Mouse (Mus musculus): ENCODE measurements at regions not wholly inside any gene's neighbourhood (a gene's known extent, or its start where the extent isn't known, plus 50 kb on each side); places are given as distances from the start of the nearest gene placed in this dataset.

DNA sequence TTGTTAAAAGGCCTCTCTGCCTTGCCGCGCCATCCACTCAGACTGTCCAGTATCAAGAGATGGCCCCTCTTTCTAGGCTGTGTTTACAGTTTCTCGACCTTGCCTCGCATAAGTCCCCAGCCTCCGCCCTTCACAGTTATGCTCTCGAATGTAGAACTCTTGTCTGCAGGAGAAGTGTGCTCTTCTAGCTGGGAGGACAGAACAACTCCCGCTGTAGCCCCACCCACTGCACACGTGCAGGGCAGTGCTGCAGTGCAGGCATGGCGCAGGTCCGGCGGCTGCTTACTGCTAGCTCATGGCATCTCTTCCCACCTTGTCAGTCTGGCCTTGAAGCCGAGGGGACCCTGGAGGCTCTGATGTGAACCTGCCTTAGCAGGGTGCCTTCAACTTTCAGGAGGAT is 145.7 kb upstream of the Lrfn2 start:
- ATAC-seq (ENCODE audit: insufficient number of reproducible peaks, insufficient read depth, low FRiP score, low read depth), result no peak
- Histone ChIP-seq H3K4me2 (ENCODE audit: low read length) (no peak overlapping the region), H3K36me3 (ENCODE audit: control insufficient read depth, insufficient read depth, low read length) (no peaks in the 10 kb centered on the region), H3K4me1 (ENCODE audit: control insufficient read depth in 2 of 2, insufficient read depth in 2 of 2, low read length in 2 of 2) (no peaks in the 10 kb centered on the region), H3K27me3 (ENCODE audit: control insufficient read depth, insufficient read depth, low read length) (no peaks in the 10 kb centered on the region), H3K9ac (ENCODE audit: low read length) (no peak overlapping the region), H3K9me3 (ENCODE audit: control insufficient read depth, low read length) (no peaks in the 10 kb centered on the region), H3K4me3 (ENCODE audit: control insufficient read depth in 1 of 2, insufficient read depth in 1 of 2, low read depth in 1 of 2, low read length in 2 of 2) (no peak overlapping the region), H3K27ac (replicated peaks in 1 of 2; ENCODE audit: control insufficient read depth in 1 of 2, insufficient read depth in 1 of 2, low read depth in 2 of 2, low read length in 2 of 2) (no peak overlapping the region)
- WGBS, result 77% methylated on average over 12 of the region's 12 CpGs

DNA sequence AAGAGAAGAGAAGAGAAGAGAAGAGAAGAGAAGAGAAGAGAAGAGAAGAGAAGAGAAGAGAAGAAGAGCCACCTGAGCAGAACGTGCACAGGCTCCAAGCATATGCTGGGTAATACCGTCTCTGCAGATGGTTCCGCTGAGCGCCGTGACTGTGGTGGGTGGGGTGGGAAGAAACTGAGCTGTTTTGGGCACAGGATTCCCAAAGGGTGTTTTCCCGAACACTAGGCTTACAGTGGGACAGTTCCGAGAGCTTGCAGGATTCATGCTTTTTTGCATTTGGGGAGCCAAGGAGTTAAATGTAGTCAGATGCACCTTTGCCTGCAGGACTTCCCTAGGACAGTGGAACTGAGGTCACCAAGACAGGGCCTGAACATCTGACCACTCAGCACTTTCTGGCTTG is 142.3 kb upstream of the Lrfn2 start:
- Histone ChIP-seq H3K4me3 (ENCODE audit: control insufficient read depth in 1 of 2, insufficient read depth in 1 of 2, low read depth in 1 of 2, low read length in 2 of 2) (no peak overlapping the region), H3K9me3 (ENCODE audit: control insufficient read depth, low read length) (no peaks in the 10 kb centered on the region), H3K27me3 (ENCODE audit: control insufficient read depth, insufficient read depth, low read length) (no peaks in the 10 kb centered on the region), H3K36me3 (ENCODE audit: control insufficient read depth, insufficient read depth, low read length) (no peaks in the 10 kb centered on the region), H3K4me1 (ENCODE audit: control insufficient read depth in 2 of 2, insufficient read depth in 2 of 2, low read length in 2 of 2) (no peaks in the 10 kb centered on the region), H3K27ac (replicated peaks in 1 of 2; ENCODE audit: control insufficient read depth in 1 of 2, insufficient read depth in 1 of 2, low read depth in 2 of 2, low read length in 2 of 2) (no peak overlapping the region), H3K4me2 (ENCODE audit: low read length) (no peak overlapping the region), H3K9ac (ENCODE audit: low read length) (no peak overlapping the region)
- WGBS, result 85% methylated on average over 7 of the region's 7 CpGs
- ATAC-seq (ENCODE audit: insufficient number of reproducible peaks, insufficient read depth, low FRiP score, low read depth), result no peak

GRCm38 (mm10) chr17:48790526-48790925 is 141.7 kb upstream of the Lrfn2 start:
- Histone ChIP-seq H3K27me3 (ENCODE audit: control insufficient read depth, insufficient read depth, low read length) (no peaks in the 10 kb centered on the region), H3K9me3 (ENCODE audit: control insufficient read depth, low read length) (no peaks in the 10 kb centered on the region), H3K4me2 (ENCODE audit: low read length) (no peak overlapping the region), H3K4me3 (ENCODE audit: control insufficient read depth in 1 of 2, insufficient read depth in 1 of 2, low read depth in 1 of 2, low read length in 2 of 2) (no peak overlapping the region), H3K36me3 (ENCODE audit: control insufficient read depth, insufficient read depth, low read length) (no peaks in the 10 kb centered on the region), H3K4me1 (ENCODE audit: control insufficient read depth in 2 of 2, insufficient read depth in 2 of 2, low read length in 2 of 2) (no peaks in the 10 kb centered on the region), H3K27ac (replicated peaks in 1 of 2; ENCODE audit: control insufficient read depth in 1 of 2, insufficient read depth in 1 of 2, low read depth in 2 of 2, low read length in 2 of 2) (no peak overlapping the region), H3K9ac (ENCODE audit: low read length) (no peak overlapping the region)
- 84% methylated on average over 6 of the region's 6 CpGs for WGBS
- no peak for ATAC-seq (ENCODE audit: insufficient number of reproducible peaks, insufficient read depth, low FRiP score, low read depth)

GRCm38 (mm10) chr17:48792954-48793353 is 139.2 kb upstream of the Lrfn2 start:
- Histone ChIP-seq H3K9ac (ENCODE audit: low read length) (no peak overlapping the region), H3K27me3 (ENCODE audit: control insufficient read depth, insufficient read depth, low read length) (no peaks in the 10 kb centered on the region), H3K4me2 (ENCODE audit: low read length) (no peak overlapping the region), H3K9me3 (ENCODE audit: control insufficient read depth, low read length) (no peaks in the 10 kb centered on the region), H3K27ac (replicated peaks in 1 of 2; ENCODE audit: control insufficient read depth in 1 of 2, insufficient read depth in 1 of 2, low read depth in 2 of 2, low read length in 2 of 2) (no peak overlapping the region), H3K4me3 (ENCODE audit: control insufficient read depth in 1 of 2, insufficient read depth in 1 of 2, low read depth in 1 of 2, low read length in 2 of 2) (no peak overlapping the region), H3K36me3 (ENCODE audit: control insufficient read depth, insufficient read depth, low read length) (no peaks in the 10 kb centered on the region), H3K4me1 (ENCODE audit: control insufficient read depth in 2 of 2, insufficient read depth in 2 of 2, low read length in 2 of 2) (no peaks in the 10 kb centered on the region)
- 69% methylated on average over 5 of the region's 5 CpGs for WGBS
- ATAC-seq (ENCODE audit: insufficient number of reproducible peaks, insufficient read depth, low FRiP score, low read depth), result no peak

DNA sequence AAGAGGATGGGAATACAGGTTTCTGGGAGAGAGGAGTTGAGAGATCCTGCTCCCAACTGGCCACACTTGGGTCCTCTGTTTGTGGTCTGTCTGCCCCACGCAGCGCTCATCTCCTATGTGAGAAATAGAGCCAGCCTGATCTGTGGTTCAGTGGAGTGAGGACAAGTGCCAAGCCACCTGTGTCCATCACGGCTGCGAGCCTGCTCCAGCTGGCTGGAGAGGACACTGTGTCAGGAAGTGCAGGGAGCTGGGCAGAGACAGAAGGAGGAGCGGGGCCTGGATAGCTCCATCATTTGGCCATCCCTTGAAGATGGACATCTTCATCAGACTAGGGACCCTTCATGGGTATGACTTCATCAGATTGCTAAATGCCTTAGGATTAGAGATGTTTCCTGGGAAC is 136.4 kb upstream of the Lrfn2 start:
- 80% methylated on average over 5 of the region's 5 CpGs for WGBS
- H3K27me3 ChIP-seq (ENCODE audit: control insufficient read depth, insufficient read depth, low read length), result no peaks in the 10 kb centered on the region
- no peak overlapping the region for H3K4me2 ChIP-seq (ENCODE audit: low read length)
- no peak overlapping the region for H3K9ac ChIP-seq (ENCODE audit: low read length)
- no peaks in the 10 kb centered on the region for H3K9me3 ChIP-seq (ENCODE audit: control insufficient read depth, low read length)
- H3K4me3 ChIP-seq (ENCODE audit: control insufficient read depth in 1 of 2, insufficient read depth in 1 of 2, low read depth in 1 of 2, low read length in 2 of 2), result no peak overlapping the region
- ATAC-seq (ENCODE audit: insufficient number of reproducible peaks, insufficient read depth, low FRiP score, low read depth), result no peak
- no peaks in the 10 kb centered on the region for H3K4me1 ChIP-seq (ENCODE audit: control insufficient read depth in 2 of 2, insufficient read depth in 2 of 2, low read length in 2 of 2)
- H3K36me3 ChIP-seq (ENCODE audit: control insufficient read depth, insufficient read depth, low read length), result no peaks in the 10 kb centered on the region
- no peak overlapping the region for H3K27ac ChIP-seq (replicated peaks in 1 of 2; ENCODE audit: control insufficient read depth in 1 of 2, insufficient read depth in 1 of 2, low read depth in 2 of 2, low read length in 2 of 2)

DNA sequence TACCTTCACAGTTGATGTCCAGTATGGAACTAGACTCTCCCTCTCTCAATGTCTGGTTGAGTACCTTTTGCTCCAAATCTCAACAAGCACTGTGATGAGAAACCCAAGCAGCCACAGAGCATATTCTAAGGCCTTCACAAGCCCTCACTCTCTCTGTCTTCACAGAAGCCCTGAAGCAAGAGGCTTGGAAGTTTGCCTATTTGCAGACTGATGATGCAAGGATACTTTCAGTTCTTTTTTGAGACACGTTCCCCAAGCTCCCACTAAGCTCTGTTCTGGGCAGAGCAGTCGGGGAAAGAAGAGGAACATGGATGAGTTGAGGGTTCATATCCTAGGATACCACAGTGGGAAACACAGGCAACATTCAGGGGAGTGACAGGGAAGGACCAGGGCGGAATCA is 134.0 kb upstream of the Lrfn2 start:
- no peak overlapping the region for H3K27ac ChIP-seq (replicated peaks in 1 of 2; ENCODE audit: control insufficient read depth in 1 of 2, insufficient read depth in 1 of 2, low read depth in 2 of 2, low read length in 2 of 2)
- no peak overlapping the region for H3K9ac ChIP-seq (ENCODE audit: low read length)
- whole genome bisulfite sequencing, result 65% methylated on average over 3 of the region's 3 CpGs
- H3K4me2 ChIP-seq (ENCODE audit: low read length), result no peak overlapping the region
- no peak for ATAC-seq (ENCODE audit: insufficient number of reproducible peaks, insufficient read depth, low FRiP score, low read depth)
- H3K27me3 ChIP-seq (ENCODE audit: control insufficient read depth, insufficient read depth, low read length), result no peaks in the 10 kb centered on the region
- no peaks in the 10 kb centered on the region for H3K9me3 ChIP-seq (ENCODE audit: control insufficient read depth, low read length)
- no peaks in the 10 kb centered on the region for H3K36me3 ChIP-seq (ENCODE audit: control insufficient read depth, insufficient read depth, low read length)
- no peaks in the 10 kb centered on the region for H3K4me1 ChIP-seq (ENCODE audit: control insufficient read depth in 2 of 2, insufficient read depth in 2 of 2, low read length in 2 of 2)
- no peak overlapping the region for H3K4me3 ChIP-seq (ENCODE audit: control insufficient read depth in 1 of 2, insufficient read depth in 1 of 2, low read depth in 1 of 2, low read length in 2 of 2)

- H3K27ac ChIP-seq (replicated peaks in 1 of 2; ENCODE audit: control insufficient read depth in 1 of 2, insufficient read depth in 1 of 2, low read depth in 2 of 2, low read length in 2 of 2), result no peak overlapping the region
- no peaks in the 10 kb centered on the region for H3K27me3 ChIP-seq (ENCODE audit: control insufficient read depth, insufficient read depth, low read length)
- no peak overlapping the region for H3K4me3 ChIP-seq (ENCODE audit: control insufficient read depth in 1 of 2, insufficient read depth in 1 of 2, low read depth in 1 of 2, low read length in 2 of 2)
- no peak overlapping the region for H3K9ac ChIP-seq (ENCODE audit: low read length)
- no peak for ATAC-seq (ENCODE audit: insufficient number of reproducible peaks, insufficient read depth, low FRiP score, low read depth)
- H3K36me3 ChIP-seq (ENCODE audit: control insufficient read depth, insufficient read depth, low read length), result no peaks in the 10 kb centered on the region
- no peaks in the 10 kb centered on the region for H3K4me1 ChIP-seq (ENCODE audit: control insufficient read depth in 2 of 2, insufficient read depth in 2 of 2, low read length in 2 of 2)
- H3K9me3 ChIP-seq (ENCODE audit: control insufficient read depth, low read length), result no peaks in the 10 kb centered on the region
- H3K4me2 ChIP-seq (ENCODE audit: low read length), result no peak overlapping the region
- 47% methylated on average over 7 of the region's 7 CpGs for WGBS
Observed at GRCm38 (mm10) chr17:48802673-48803072, 129.5 kb upstream of the Lrfn2 start.

DNA sequence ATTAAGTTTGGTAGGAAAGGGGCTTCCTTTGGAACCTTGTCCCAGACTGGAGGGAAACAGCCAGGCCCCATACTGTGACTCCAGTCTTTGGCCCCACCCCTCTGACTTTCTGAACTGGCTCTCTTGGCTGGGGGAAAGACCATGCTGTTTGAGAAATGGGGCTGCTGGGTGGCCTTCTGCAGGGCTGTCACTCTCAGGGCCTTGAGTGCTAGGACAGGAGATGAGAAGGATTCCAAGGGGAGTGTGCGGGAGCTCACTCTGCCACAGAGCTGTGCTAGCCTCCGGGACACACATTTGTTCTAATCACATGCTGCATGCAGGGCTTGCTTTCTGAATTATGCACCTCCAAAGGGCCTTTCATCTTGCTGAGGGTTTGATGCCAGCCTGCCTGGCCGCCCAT is 124.3 kb upstream of the Lrfn2 start:
- no peak for ATAC-seq (ENCODE audit: insufficient number of reproducible peaks, insufficient read depth, low FRiP score, low read depth)
- Histone ChIP-seq H3K36me3 (ENCODE audit: control insufficient read depth, insufficient read depth, low read length) (no peaks in the 10 kb centered on the region), H3K9me3 (ENCODE audit: control insufficient read depth, low read length) (no peaks in the 10 kb centered on the region), H3K4me1 (ENCODE audit: control insufficient read depth in 2 of 2, insufficient read depth in 2 of 2, low read length in 2 of 2) (no peaks in the 10 kb centered on the region), H3K27ac (replicated peaks in 1 of 2; ENCODE audit: control insufficient read depth in 1 of 2, insufficient read depth in 1 of 2, low read depth in 2 of 2, low read length in 2 of 2) (no peak overlapping the region), H3K4me3 (ENCODE audit: control insufficient read depth in 1 of 2, insufficient read depth in 1 of 2, low read depth in 1 of 2, low read length in 2 of 2) (no peak overlapping the region), H3K4me2 (ENCODE audit: low read length) (no peak overlapping the region), H3K27me3 (ENCODE audit: control insufficient read depth, insufficient read depth, low read length) (no peaks in the 10 kb centered on the region), H3K9ac (ENCODE audit: low read length) (no peak overlapping the region)
- WGBS, result 72% methylated on average over 3 of the region's 3 CpGs
